Mouse (Mus musculus) small intestine, adult 2 months (tissue): ENCODE measurements around the gene Pappa.

Experiments used
- CTCF ChIP-seq: fragments of 200-500 bp; IDR thresholded peaks from 2 replicates; pipeline ENCODE4 v1.5.1; 2012; ENCODE audit warnings: low read depth, mild to moderate bottlenecking, control low read depth, inconsistent platforms, low read length, moderate library complexity, mixed read lengths; ENCODE audit not compliant: insufficient replicate concordance, insufficient read length; ENCODE audit errors: extremely low read depth
- POLR2A ChIP-seq: fragments of 200-500 bp; IDR thresholded peaks from 2 replicates; pipeline ENCODE4 v1.6.1; 2012; ENCODE audit warnings: low read depth, mild to moderate bottlenecking, control low read depth, inconsistent platforms, low read length, moderate library complexity

- TF ChIP-seq POLR2A (no peak), CTCF (no peak)
Observed at GRCm38 (mm10) chr4:65321959-65322358, 198.0 kb downstream of the Pappa start.
